Mouse (Mus musculus) heart, adult 2 months (tissue): Measurements from ENCODE around the gene Maml2. TPM values are rescaled to one million over a fixed set of nuclear protein-coding genes. Genes with fewer than 3 reads are reported as not detected.

Source experiments
- DNase-seq, 2 experiments: peaks; one replicate each; pipeline ENCODE4 v3.0.0; 2021
- H3K27ac ChIP-seq: fragments of 200-600 bp; 2 replicates; pipeline ENCODE4 v1.8.1; 2022
- H3K27me3 ChIP-seq: fragments of 200-500 bp; 2 replicates; pipeline ENCODE4 v1.6.1; 2012; ENCODE audit warnings: mild to moderate bottlenecking, low read length, inconsistent platforms, mixed read lengths; ENCODE audit not compliant: control insufficient read depth, insufficient read depth
- H3K36me3 ChIP-seq: fragments of 200-500 bp; 2 replicates; pipeline ENCODE4 v1.6.1; 2012; ENCODE audit warnings: low read length, inconsistent platforms; ENCODE audit not compliant: control insufficient read depth, insufficient read depth
- H3K4me1 ChIP-seq: fragments of 200-500 bp; 2 replicates; pipeline ENCODE4 v1.6.1; 2011; ENCODE audit warnings: low read length; ENCODE audit not compliant: control insufficient read depth, insufficient read depth
- H3K4me3 ChIP-seq: fragments of 200-600 bp; 2 replicates; pipeline ENCODE4 v1.8.1; 2022
- H3K79me2 ChIP-seq: fragments of 200-500 bp; replicated peaks from 2 replicates; pipeline ENCODE4 v1.6.1; 2012; ENCODE audit warnings: mild to moderate bottlenecking, inconsistent platforms, low read length, moderate library complexity, mixed read lengths; ENCODE audit not compliant: control insufficient read depth, insufficient read depth
- H3K9ac ChIP-seq: fragments of 200-500 bp; 2 replicates; pipeline ENCODE4 v1.6.1; 2012; ENCODE audit warnings: low read depth, mild to moderate bottlenecking, control low read depth, inconsistent platforms, low read length, mixed read lengths
- CTCF ChIP-seq: fragments of 200-600 bp; IDR thresholded peaks from 2 replicates; pipeline ENCODE4 v1.8.1; 2022; ENCODE audit warnings: antibody characterized with exemption, mild to moderate bottlenecking, moderate library complexity
- EP300 ChIP-seq: fragments of 200-500 bp; IDR thresholded peaks from 2 replicates; pipeline ENCODE4 v1.6.1; 2011; ENCODE audit warnings: low read depth, low read length, control low read depth; ENCODE audit not compliant: insufficient read depth
- POLR2A ChIP-seq: fragments of 200-500 bp; IDR thresholded peaks from 2 replicates; pipeline ENCODE4 v1.6.1; 2011; ENCODE audit warnings: mild to moderate bottlenecking, low read depth, low read length, control low read depth; ENCODE audit not compliant: insufficient read depth
- WGBS: fragments of 180-500 bp; shearing (Covaris S2); methylation state at CpG from one replicate; pipeline ENCODE4 v1.1.7; 2018; 5-methylcytosine and 5-hydroxymethylcytosine counted together
- intact Hi-C: fragments of 180-260 bp; cut with DNase I; formaldehyde crosslinking; loops from one replicate; pipeline ENCODE4 v1.15.1; 2025
- polyA plus RNA-seq: library from polyadenylated mRNA; depleted of rRNA; stranded (reverse); fragments of >200 nt; gene quantifications from 2 replicates; pipeline ENCODE4 v1.2.3, GENCODE M21; 2012
- total RNA-seq, 2 experiments: library from RNA; stranded (reverse); gene quantifications; 2 replicates each; pipeline ENCODE4 v1.2.3; 2021

Gene Maml2
- total and polyA plus RNA-seq, 3 experiments: 4.8 to 6.5 (median 5.7) TPM

DNA sequence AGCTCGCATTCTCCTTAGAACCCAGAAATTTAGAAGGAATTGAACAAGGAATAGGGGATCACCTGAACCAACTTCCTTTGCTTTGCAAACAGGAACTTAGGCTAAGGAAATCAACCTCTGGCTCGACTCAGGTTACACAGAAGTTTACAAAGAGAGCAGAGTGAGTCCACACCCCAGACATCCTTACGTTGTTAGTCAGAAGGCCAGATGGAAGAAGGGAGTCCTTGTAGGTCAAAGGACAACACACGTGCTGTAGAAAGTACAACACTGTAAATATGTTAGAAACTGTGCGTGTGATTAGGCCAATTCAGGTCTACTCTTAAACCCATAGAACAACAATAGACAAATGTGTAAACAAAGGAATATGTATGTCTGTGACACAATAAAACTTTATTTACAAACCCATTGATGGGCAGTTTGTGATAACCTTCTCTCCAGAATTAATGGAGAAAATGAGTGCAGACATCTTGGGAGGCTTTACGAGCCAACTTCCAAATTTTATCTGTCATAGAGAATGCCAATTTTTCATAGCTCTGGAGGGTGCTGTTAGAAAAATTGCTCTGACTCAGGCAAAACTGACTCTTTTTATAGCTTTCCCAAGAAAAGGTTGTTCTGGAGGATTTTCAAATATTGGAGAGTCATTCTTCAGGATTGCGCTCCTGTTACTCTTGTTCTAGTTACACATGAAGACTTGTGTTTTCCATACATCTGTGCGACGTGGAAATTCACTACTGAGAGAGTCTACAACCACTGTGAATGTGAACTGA lies 194.3 kb downstream of the Maml2 start:
- no peaks in the 10 kb centered on the region for H3K79me2 ChIP-seq
- no peaks in the 10 kb centered on the region; the same call in none of the 2 replicates for H3K4me1 ChIP-seq
- WGBS: 73% methylated on average over 9 of the region's 9 CpGs
- no peaks in the 10 kb centered on the region for H3K36me3 ChIP-seq
- no peak overlapping the region; the same call in 1 of the 2 replicates for H3K27ac ChIP-seq
- H3K27me3 ChIP-seq: no peaks in the 10 kb centered on the region
- no peak for TF ChIP-seq POLR2A
- no peak for TF ChIP-seq EP300
- no peak for TF ChIP-seq CTCF
- H3K4me3 ChIP-seq: no peak overlapping the region
- H3K9ac ChIP-seq: no peak overlapping the region
- DNase-seq: no peak
- intact Hi-C loops: no loop called here

DNA sequence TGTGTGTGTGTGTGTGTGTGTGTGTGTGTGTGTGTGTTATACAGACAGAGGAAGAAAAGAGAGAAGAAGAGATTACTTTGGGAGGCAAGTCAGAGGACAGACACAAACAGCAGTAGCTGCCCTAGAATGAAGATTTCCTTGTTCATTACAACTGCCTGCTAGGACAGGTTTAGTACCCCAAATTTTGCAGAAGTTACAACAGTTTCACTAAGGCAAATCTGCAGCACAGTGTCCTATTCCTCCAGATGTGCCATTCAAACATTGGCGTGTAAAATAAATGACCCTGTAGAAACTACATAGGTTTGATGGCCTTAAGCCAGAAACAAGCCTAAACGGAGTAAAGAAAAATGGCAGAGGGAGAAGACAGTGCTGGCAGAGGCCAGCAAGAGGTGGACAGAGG lies 195.1 kb downstream of the Maml2 start:
- intact Hi-C loops: no loop called here
- no peak overlapping the region for H3K9ac ChIP-seq
- no peaks in the 10 kb centered on the region; the same call in none of the 2 replicates for H3K4me1 ChIP-seq
- no peak for DNase-seq
- H3K79me2 ChIP-seq: no peaks in the 10 kb centered on the region
- H3K27ac ChIP-seq: no peak overlapping the region
- H3K36me3 ChIP-seq: no peaks in the 10 kb centered on the region
- no peaks in the 10 kb centered on the region for H3K27me3 ChIP-seq
- no peak overlapping the region for H3K4me3 ChIP-seq
- WGBS: 77% methylated on average over 2 of the region's 2 CpGs
- TF ChIP-seq CTCF: no peak
- TF ChIP-seq POLR2A: no peak
- no peak for TF ChIP-seq EP300

DNA sequence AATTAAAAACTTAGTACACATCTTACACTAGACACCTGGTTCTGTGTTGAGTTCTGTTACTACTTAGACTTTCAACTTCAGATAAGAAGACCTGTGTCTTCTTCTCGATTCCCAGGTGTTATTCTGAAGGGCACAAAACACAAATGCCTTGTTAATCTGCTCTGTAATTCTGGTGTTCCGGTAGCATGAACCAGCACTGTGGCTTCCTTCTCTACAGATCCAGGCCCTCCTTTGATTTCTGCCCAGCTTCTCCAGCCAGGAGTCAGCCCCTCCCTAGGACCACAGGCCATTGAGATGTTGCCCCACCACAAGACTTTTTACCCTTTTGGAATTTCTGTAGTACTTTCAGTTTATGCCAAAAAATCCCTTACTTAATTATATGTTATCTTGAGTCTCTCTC lies 196.0 kb downstream of the Maml2 start:
- Histone ChIP-seq H3K4me3 (no peak overlapping the region), H3K36me3 (peaks cover 2% of the 10 kb centered on the region; the same call in 1 of the 2 replicates), H3K79me2 (no peaks in the 10 kb centered on the region), H3K4me1 (peaks cover 6% of the 10 kb centered on the region), H3K9ac (no peak overlapping the region), H3K27ac (no peak overlapping the region), H3K27me3 (no peaks in the 10 kb centered on the region)
- DNase-seq: no peak
- no peak for TF ChIP-seq POLR2A
- no peak for TF ChIP-seq CTCF
- no peak for TF ChIP-seq EP300
- WGBS: 84% methylated on average over 2 of the region's 2 CpGs
- intact Hi-C loops: no loop called here

DNA sequence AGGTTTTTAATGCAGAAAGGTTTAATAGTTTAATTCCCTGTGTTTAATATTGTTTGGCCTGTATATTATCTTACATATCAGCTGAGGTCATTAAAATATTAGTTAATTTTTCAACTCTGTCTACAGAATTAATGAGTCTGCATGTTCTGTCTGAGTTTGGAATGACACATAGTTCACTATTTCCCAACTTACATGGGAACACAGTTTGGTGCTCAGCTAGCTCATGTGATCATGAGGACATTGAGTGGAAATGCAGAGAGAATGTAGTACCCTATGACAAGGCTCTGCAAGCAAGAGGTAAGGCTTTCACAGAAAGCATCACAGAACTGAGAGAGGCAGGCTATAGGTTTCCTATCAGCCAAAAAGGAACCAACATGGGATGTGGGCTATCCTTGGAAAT lies 197.8 kb downstream of the Maml2 start:
- Histone ChIP-seq H3K36me3 (peaks cover 2% of the 10 kb centered on the region; the same call in 1 of the 2 replicates), H3K9ac (no peak overlapping the region), H3K4me3 (no peak overlapping the region), H3K27ac (no peak overlapping the region), H3K79me2 (no peaks in the 10 kb centered on the region), H3K4me1 (peaks cover 10% of the 10 kb centered on the region), H3K27me3 (no peaks in the 10 kb centered on the region)
- no peak for DNase-seq
- intact Hi-C loops: loop anchor here (5.0 kb wide), 1 partner anchor 38 kb away; no protein-coding TSS in a partner anchor
- TF ChIP-seq EP300: no peak
- TF ChIP-seq CTCF: no peak
- TF ChIP-seq POLR2A: no peak

DNA sequence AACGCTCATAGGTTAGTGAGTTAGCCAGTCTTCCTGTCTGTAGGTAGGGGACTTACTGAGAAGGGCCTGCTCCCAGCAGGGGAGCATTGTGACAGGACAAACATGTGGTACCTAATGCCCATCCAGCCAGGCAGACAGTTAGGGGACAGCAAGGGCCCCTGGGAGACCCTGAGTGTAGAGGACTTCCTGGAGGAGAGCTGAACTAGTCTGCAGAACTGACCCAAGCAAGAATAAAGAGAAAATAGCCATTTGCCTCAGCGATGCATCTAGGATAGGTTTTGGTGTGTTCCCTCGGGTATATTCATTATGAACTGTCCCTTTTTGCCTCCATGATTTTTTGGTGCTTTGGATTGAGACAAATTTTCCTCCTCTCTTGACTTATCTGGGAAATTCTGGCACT lies 199.3 kb downstream of the Maml2 start:
- WGBS: 51% methylated on average over 3 of the region's 3 CpGs
- DNase-seq: no peak
- no peaks in the 10 kb centered on the region for H3K27me3 ChIP-seq
- peaks cover 12% of the 10 kb centered on the region for H3K4me1 ChIP-seq
- peaks cover 2% of the 10 kb centered on the region; the same call in 1 of the 2 replicates for H3K36me3 ChIP-seq
- H3K4me3 ChIP-seq: no peak overlapping the region
- TF ChIP-seq CTCF: no peak
- TF ChIP-seq EP300: no peak
- intact Hi-C loops: loop anchor here (5.0 kb wide), 1 partner anchor 40 kb away; no protein-coding TSS in a partner anchor
- H3K27ac ChIP-seq: peak overlapping the region; percentile 29
- H3K79me2 ChIP-seq: no peaks in the 10 kb centered on the region
- no peak overlapping the region for H3K9ac ChIP-seq

DNA sequence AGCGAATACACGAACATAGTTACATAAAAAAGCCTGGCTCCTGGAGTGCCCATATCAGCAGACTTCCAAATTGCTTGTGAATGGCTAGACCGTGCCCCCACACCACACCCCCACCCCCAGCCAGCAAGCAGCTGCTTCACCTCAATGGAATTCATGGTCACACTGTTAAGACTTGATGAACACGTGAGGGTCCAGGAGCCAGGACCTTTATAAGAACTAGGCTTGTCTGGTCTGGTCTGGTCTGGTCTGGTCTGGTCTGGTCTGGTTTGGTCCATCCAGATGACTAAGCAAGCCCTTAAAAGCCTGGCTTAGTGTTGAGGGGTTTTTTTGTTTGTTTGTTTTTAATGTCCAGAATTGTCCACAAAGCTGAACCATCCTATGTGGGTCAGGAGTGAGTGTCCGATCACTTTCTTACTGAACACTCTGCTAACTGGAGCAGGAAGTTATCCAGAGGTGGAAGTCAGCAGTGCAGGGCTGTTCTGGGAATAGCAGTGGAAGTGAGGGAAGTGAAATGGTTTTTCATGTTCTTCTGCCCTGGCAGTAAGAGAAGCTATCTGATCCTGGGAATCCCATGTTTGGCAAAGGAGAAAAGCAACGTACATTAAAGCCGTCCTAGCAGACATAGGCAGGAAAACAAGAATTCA lies 200.1 kb downstream of the Maml2 start:
- no peak overlapping the region for H3K4me3 ChIP-seq
- H3K27me3 ChIP-seq: no peaks in the 10 kb centered on the region
- peak in 1 of 2 experiments; percentile 27 for DNase-seq
- peaks cover 12% of the 10 kb centered on the region for H3K4me1 ChIP-seq
- peak overlapping the region; percentile 29 for H3K27ac ChIP-seq
- no peak for TF ChIP-seq POLR2A
- TF ChIP-seq EP300: no peak
- peak; percentile 20; the same call in 1 of the 2 replicates for TF ChIP-seq CTCF
- intact Hi-C loops: loop anchor here (5.0 kb wide), 1 partner anchor 41 kb away; no protein-coding TSS in a partner anchor
- WGBS: 42% methylated on average over 7 of the region's 7 CpGs
- H3K79me2 ChIP-seq: no peaks in the 10 kb centered on the region
- peaks cover 2% of the 10 kb centered on the region; the same call in 1 of the 2 replicates for H3K36me3 ChIP-seq
- no peak overlapping the region; the same call in 1 of the 2 replicates for H3K9ac ChIP-seq
